Mouse (Mus musculus) frontal cortex, adult (tissue): ENCODE measurements at regions not wholly inside any gene's neighbourhood (a gene's known extent, or its start where the extent isn't known, plus 50 kb on each side); places are given as distances from the start of the nearest gene placed in this dataset.

Source experiments
- ATAC-seq: cut with Nextera tagmentation; 2 replicates; pipeline ENCODE4 v1.9.2; 2017; ENCODE audit warnings: mild to moderate bottlenecking, moderate library complexity, mixed read lengths; ENCODE audit not compliant: low TSS enrichment

DNA sequence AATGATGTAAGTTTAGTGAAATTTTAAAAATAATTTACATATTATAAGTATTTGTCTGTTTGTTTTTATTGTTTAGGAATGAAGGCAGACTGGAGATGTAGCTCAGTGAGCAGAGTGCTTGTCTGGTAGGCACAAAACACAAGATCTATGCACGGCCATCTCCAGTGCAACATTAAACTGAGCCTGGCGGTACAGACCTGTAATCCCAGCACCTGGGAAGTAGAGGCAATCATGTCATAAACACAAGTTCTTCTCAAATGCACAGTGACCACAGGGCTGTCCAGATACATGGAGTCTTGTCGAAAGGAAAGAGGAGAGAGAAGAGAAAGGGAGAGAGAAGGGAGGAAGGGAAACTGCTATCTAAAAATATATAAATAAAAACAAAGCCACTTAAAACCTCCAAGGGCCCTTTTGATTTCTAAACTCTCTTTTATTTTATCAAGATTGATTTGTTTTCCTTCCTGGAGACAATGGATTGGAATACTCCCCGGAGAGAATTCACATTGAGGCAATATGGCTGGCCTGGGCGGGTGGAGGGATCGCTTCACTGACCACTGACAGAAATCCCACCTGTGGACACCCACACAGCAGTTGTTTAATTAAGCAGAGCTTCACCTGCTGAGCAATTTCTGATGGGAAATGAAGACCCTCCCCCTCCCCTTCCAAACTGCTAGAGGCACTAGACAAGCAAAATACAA, 215.6 kb upstream of the Tll1 start:
- ATAC-seq = no peak

DNA sequence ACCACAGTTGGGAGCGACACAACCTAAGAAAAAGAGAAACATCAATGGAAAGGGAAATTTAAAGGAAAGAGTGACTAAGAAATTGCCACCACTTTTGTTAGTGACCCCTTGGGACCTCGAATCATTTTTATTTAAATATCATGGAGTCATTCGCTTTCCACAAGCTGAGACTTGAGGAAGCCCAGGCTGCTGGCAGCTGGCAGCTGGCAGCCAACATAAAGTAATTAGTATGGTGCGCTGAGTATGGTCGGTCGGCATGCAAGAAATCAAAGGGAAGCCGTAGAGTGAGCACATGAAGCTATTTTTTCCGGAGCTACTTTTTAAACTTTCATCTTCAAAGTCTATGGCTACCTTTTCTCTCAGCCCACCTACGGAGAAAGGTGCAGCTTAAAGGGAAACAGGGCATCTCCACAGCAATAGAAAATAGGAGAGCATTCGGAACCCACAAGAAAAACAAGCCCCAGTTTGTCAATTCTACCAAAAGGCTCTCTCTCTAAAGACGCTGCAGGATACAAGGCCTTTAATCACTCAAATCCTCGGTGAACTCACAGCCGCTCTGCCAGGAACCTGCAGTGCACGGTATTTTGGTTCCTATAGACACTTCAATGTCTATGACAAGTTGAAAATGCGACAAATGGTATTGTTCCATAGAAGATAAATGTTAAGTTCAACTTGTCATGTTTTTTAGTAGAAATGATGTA, 206.6 kb upstream of the Tll1 start:
- no peak for ATAC-seq

DNA sequence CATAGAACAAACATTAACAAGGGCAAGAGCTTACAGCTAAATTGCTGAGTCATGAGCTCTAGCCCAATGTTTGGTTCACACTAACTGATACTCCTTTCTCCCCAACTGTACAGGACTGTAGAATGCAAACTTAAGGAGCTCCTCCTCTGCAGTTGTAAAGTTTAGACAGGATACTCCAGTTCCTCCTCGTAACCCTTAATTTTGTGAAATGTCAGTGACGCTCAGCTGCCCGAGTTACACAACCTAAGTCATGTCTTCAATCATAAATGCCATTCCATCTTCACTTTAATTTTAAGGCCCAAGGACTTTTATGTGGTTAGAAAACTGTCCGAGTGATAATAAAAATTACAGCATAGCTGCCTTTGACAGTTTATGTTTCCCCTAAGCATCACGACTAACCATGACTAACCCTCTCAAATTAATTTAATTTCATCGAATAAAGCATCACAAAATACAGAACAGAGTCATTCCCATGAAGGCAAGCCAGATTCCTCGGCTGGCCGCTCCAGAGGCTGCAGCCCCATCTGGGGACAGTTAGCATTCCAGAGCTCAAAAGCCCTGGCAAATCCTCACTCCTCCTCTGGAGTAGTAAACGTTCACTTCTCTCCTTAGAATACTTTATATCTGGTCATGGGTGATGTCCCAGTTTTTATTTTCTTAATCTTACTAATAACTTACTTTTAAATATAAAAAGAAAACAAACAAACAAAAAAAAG, 200.9 kb upstream of the Tll1 start:
- no peak for ATAC-seq

DNA sequence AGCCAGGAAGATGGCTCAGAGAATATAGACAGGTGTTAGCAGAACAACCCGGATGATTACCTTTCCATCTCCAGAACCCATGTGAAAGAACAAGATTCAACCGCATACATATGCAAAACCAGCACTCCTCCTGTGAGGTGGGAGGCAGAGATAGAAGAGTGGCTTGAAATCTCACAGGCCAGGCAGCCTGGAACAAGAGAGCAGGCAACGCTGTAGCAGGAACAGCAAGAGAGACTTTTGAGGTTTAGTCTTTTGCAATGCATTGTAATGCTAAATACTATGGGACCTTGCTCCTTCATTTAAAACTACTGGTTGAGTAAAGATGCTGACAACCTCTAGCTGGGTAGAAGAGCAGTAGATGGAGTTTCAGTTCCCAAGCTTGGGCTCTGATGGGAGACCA, 193.5 kb upstream of the Tll1 start:
- no peak for ATAC-seq

DNA sequence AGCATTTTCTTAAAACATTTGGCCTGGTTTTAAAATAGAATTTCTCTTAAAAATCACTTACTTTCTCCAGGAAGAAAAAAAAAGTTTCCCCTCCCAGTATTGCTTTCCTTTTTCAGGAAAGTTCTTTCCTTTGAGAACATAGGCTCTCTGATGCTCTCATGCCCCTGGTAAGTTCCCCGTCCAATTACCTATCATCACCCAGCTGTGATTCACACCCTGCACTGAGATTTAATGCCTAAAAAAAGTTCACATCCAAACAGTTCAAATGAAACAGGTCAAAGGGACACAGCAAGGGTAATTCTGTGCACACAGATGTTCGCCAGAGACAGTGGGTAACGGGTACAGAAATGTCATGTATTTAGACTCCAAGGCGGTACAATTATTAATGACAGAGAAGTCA, 191.8 kb upstream of the Tll1 start:
- no peak for ATAC-seq

DNA sequence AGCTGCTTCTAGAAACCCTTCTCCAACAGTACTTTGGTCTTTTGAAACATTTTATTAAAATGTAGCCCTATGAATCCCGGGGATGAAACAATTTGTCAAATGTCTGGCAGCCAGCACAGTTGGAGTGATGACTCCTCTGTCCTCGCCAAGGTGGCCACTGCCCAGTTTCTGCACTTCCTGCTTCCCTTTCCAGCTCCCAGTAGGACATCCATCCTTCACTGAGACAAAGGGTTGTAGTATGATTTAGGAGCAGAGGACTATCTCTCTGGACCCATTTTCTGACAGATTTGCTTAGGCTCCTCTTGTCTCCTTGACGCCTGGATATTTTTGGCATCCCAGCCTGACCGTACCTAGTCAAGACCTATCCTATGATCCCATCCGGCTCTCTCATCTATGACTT, 189.7 kb upstream of the Tll1 start:
- no peak for ATAC-seq

DNA sequence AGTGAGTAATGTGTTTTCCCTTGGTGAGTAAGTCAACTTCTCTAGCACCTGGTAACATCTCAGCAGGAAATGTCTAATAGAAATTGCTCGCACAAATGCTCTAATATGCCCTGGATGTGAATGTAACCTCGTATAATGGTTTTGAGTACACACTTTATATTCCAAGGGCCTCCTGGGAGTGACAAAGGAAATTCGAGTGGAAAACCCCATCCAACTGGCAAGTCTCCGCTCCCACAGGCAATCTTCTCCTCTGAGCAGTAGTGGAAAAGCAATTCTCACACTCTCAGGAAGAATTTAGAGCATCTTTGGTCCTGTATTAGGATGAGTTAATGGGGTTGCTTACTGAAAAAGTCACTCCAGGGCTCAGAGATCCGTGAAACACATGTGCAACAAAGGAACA, 183.4 kb upstream of the Tll1 start:
- ATAC-seq = no peak

DNA sequence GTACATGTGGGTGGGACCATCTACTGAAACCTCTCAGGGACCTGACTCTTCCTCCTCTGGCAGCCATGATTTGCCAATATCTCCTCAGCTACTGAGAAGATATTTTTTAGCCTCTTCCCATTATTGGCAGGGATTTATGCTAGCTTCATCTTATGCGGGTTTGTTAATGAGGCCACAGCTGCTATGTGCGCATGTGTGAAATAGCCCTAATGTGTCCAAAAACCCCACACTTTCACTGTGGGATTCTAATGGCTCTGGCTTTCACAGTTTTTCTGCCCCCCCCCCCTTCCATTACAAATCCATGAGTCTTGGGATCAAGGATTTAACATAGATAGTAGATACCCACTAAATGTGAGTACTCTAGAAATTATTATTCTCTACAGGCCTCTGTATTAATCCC, 182.2 kb upstream of the Tll1 start:
- ATAC-seq = no peak

DNA sequence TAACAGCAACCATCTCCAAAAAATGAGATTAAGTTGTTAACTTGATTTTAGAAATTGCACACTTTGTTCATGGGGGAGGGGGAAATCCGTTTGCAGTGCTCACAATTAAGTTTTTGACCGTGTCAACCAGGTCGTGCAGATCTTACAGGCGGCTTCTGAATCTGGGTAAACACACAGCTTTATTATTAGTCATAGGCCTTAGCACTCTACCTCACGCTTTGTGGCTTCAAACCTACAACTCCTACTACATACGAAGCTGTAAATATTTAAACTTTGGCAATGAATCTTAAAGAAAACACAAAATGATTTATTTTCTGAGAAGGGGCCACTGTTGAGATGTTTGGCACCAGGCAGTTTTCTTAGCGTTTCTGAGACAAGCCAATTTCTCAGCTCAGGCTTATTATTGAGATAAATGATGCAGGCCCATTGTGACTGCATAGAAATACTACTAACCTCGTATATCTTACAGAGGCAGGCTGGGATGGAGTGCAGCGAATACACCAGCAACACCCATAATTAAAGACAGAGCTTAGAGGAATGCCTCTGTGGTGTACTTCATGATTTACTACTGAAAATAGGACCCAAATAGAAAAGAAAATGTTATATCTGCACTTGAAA, 173.8 kb upstream of the Tll1 start:
- no peak for ATAC-seq

DNA sequence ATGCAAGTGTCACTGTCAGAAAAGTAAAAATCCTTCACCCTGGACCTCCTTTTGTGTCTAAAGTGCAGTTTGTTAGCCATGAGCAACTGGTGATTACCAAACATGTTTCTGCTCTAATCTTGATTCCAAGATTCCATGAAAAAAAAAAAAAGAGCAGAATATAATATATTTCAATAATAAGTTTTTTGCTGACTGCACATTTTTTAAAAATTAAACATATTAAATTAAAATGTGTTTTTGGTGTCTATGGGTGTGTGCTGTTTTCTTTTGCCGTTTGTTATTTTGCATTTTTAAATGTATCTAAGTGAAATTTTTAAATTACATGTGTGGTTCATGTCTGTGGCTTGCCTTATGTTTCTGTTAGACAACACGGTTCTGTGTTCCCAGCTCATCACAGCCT, 171.8 kb upstream of the Tll1 start:
- no peak for ATAC-seq

DNA sequence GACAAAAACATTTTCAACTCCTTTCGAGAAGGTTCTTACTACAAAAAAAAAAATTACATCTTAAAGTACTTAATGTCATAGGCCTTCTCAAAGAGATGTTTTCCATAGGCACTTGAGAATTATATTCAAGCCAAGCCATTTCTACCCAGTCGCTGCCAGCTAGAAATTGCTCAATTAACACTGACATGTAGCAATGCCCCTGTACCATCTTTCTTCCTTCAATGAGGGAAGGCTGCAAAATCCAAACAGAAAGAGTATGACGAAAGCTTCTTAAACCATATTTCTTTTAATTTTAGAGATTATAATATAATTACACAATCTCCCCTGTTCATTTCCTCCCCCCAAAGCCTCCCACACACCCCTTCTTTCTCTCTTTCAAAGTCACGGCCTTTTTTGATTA, 169.4 kb upstream of the Tll1 start:
- no peak for ATAC-seq

DNA sequence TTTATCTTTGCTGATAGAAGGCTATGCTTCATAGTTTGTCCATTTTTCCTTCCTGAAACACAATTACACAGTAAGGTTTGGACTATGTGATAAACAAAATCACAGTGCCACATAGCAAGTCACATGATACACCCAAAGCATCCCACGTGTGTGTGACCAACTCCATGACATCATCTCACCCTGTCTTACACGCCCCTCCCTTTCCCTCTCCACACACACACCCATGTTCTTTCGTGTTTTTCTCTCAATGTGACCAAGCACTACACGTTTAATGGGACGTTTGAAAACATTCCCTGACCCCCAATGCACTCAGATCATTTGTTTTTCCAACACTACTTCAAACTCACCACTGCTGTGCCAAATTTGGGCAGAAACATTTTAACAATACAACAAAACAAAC, 168.9 kb upstream of the Tll1 start:
- no peak for ATAC-seq

DNA sequence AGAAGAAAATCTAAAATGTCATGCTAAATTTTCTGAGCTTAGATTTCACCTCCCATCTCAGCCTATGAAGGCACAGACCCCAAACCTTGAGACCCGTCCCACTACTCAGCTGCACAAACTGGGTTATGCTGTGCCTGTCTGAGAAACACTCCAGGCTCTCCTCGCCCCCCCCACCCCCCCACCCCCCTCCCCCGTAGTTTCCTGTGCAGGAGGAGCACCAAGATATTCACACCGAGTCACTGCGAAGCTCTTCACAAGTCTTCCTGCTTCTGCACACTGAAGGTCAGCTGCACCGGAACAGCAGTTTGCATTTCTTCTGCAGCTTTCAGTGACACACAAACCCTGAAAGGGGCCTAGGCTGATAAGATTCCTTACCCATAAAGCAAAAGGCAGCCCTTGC, 163.9 kb upstream of the Tll1 start:
- ATAC-seq = no peak

DNA sequence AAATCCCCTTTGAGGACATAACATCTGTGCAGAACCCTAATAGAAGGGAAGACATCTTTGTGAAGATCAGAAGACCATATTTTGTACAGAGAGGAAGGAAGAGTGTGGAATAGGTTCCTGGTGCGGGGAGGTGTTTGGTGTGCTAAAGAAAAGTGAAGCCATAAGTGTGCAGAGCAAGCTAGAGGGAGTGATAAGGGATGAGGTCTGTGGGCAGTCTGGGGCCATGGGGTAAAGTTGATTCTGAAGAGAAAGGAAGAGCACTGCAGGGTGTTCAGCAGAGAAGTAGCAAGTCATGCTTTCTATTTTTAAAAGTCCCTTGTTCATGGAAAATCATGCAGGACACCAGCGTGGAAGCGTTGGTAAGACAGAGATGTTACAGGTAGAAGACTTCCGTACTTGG, 161.8 kb upstream of the Tll1 start:
- no peak for ATAC-seq

DNA sequence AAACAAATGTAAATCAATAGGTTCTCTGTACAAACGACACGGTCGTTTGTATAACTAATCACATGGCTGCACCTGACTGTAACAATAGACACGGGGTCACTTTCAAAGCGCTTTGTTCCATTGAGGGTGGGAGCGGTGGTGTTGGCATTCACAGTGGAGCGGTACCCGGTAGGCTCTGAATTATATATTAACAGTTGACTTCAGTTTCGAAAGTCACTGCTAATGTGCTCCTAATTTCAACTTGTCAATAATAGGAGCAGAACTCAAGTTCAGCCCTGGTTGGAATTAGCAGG, 160.8 kb upstream of the Tll1 start:
- ATAC-seq = no peak

DNA sequence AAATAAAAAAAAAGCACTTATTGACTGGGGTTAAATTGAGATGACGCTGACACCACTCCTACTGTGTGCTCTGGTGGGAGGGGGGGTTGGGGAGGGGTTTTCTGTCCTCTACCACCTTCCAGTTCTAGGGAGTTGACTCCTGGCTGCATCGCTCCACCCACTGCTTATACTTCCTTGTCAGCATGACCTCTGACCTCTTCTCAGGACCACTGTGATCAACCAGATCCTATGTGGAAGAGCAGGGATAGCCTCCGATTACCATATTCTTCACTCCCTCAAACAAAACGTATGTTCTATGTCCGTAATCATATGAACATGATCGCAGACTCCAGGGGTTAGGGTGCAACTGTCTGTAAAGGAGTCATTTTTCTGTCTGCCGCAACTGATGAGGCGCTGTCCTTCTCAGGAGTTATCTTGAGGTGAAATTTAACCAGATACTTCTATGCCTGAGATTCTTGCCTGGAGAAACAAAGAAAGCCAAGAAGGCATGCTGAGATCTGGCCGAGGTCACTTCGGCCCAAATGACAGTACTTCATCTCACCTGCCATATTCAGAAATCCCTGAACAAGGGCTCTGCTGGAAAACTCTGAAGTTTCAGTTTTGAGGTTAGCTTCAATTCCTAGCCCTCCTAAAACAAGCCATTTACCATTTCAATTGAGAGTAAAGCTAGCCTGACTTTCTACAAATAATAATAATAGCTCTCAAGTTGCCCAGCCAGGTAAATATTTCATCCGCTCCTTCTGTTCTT, 160.3 kb upstream of the Tll1 start:
- no peak for ATAC-seq

DNA sequence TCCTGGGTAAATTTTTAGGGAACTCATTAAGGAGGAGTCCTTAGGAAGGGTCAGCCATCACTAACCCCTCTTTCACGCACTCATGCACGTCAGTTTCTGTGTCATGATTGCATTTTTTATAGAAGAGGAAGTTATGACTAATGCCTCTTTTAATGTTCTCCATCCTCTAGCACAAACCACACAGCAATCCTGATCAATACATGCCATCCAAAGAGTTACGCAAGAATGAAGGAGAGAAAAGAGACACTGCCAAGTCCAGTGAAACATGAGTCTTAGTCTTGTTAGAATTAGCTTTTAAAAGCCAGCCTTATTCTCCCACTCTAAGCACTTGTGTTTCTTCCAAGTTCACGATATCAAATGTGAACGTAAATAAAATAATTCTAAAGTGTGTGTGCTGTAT, 151.0 kb upstream of the Tll1 start:
- no peak for ATAC-seq

DNA sequence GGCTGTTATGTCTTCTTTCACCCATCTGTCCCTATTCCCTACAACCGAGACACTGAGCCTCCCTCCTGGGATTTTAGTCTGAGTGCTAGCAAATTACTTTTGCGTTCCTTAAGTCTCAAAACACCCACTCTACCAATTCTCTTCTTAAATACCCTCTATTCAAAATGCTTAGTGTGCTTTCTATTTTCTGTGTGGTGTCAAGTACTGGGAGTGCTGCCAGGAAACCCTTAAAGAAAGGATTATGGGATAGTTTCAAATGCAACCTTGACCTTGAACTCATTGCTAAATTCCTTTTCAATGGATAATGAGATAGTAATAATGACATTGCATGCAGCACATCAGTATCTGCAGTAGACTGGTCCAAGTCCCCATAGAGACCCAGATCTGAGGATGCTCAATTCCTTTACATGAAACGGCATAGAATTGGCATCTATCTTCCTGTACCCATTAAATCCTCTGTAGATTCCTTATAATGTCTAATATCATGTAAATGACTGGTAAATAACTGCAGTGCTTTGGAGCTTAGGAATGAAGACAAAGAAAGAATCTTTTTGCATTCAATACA, 142.1 kb upstream of the Tll1 start:
- ATAC-seq = peak; percentile 45

DNA sequence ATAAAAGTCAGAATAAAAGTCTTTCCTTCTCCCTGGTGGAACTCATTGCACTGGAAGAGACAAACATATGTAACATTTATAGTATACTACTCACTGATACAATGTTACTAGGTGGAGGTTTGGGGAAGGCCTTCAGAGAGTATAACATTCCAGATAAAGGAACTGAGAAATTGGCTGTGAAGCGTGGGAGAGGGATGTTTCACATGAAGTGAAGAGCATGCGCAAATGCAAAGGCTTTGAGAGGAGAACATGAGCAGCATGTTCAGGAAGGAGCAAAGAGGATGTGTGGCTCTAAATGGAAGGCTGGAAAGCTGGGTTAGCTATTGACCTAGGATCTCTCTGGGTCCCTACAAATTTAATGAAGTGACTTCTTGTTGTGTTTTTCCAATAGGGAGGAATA, 141.4 kb upstream of the Tll1 start:
- peak; percentile 60 for ATAC-seq

DNA sequence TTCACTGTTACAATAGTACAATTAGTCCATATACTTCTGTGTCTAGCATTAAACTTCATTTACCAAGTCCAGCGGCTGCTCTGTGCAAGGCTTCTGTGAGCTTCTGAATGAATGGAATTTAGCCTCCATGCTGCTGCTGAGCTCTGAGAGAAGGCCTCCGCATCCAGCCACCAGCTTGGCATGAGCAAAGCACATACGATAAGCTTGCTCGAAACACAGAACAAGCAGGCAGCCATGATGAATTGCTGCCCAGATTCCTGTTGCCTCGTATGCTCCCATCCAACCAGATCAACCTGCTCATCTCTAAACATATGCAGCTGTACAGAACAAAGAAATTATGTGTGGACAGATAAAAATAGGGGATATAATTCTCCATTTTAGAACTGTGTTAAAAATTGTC, 140.4 kb upstream of the Tll1 start:
- ATAC-seq = peak; percentile 22; the same call in 1 of the 2 replicates

DNA sequence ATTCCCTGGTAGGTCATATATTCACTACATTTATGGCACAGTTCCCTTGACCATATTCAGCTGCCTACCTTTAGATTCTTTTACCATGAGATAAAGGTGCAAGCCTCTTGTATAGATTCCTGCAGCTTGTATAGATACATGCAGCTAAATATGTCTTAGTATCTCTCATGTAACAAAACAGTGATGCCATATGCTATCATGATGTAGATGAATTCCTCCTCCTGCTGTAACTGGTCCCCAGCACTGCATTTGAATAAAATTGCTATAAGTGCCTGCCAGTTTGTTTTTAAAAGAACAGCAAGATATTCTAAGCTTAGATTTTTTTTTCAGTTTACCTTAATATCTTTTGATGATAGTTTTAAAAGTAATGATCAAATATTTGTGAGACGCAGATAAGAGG, 138.9 kb upstream of the Tll1 start:
- peak; percentile 81 for ATAC-seq

DNA sequence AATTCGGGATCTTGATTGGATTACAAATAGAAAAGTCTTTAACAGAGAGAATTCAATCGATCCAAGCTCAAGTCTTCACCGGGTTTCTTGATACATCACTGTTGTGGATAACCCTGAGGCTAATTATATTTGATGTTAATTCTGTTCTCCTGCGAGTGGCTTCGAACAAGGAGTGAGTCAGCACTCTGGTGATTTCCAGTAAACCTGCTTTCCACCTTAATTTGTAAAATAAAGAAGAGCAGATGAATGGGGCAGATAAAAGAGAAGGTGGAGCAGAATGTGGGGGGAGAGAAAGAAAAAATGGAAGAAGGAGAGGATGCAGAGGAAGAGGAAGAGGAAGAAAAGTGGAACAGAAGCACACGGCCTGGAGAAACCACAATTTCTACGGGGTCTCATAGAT, 137.5 kb upstream of the Tll1 start:
- no peak for ATAC-seq
